Mouse (Mus musculus) layer of hippocampus, postnatal 10 days (tissue): ENCODE results near the gene Epha6. TPM values are rescaled to one million over a fixed set of nuclear protein-coding genes. Genes with fewer than 3 reads are reported as not detected.

ENCODE experiments used
- DNase-seq, 2 experiments: peaks; one replicate each; pipeline ENCODE4 v3.0.0; 2021; ENCODE audit warnings: low spot score in 2 of 2
- microRNA-seq, 2 experiments: library from miRNA; unstranded; fragments of <30 nt; microRNA quantifications; one replicate each; pipeline ENCODE4 v1.2.0; 2021
- total RNA-seq, 2 experiments: library from RNA; stranded (reverse); gene quantifications; 2 replicates each; pipeline ENCODE4 v1.2.3; 2021

Gene Epha6
- total RNA-seq, 2 experiments from 2014 or later: 178 to 188 TPM

DNA sequence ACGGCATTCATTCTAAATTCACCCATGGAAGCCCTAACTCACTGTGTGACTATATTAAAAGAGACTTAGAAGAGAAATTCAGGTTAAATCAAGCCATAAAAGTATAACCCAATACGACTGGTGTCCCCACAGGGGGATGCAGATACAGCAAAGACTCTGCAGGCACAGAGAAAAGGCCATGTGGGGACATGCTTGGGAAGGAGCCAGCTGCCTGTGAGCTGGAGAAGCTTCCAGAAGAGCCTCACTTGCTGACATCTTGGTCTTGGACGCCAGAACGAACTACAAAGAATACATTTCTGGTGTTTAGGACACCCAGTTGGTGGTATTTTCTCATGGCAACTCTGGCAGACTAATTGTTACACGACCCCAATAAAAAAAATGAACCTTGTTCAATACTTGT, 920.2 kb downstream of the Epha6 start:
- no peak for DNase-seq

DNA sequence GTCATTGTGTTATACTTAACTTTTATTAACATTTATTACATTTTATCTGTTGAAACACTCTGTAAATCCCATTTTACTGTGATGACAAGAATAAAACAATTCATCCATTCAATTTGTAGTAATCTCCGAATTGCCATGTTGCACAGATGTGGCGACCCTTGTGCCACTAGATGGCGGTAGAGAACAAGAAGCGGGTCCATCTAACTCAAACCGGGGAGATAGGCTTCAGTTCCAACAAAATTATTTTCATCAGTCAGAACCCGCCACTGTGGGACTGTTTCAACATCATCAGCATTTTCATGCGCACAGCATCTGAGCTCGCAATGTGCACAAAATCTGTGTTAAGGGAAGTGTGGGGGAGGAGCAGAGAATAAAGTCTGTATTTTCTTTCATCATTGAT, 921.9 kb downstream of the Epha6 start:
- peak; percentile 75 to 80 for DNase-seq

DNA sequence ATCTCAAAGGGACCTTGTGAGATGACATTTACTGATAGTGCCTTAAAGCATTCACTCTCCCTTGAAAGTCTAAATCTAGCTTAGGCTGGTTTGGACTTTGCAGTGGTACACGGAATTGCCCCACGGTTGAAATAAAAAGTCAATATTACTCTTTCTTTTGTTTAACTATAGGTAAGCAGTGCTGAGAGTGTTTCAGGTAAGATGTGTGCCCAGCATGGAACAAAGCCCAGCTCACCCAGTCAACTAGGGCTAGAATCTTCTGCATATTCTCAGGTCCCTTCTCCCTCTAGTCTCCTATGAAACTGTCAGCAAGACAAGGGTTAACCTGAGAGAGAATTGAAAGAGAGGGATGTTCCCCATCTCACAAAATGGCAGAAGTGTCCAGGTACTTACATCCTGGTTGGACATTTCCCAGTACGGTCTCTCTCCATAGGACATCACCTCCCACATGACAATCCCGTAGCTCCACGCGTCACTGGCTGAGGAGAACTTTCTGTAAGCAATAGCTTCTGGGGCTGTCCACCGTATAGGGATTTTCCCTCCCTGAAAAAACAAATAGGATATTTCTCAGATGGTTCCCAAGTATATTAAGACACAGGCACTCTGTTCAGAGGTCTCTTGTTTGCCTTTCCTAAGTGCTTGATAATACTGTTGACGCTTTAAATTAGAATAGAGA, 923.0 kb downstream of the Epha6 start:
- no peak for DNase-seq

DNA sequence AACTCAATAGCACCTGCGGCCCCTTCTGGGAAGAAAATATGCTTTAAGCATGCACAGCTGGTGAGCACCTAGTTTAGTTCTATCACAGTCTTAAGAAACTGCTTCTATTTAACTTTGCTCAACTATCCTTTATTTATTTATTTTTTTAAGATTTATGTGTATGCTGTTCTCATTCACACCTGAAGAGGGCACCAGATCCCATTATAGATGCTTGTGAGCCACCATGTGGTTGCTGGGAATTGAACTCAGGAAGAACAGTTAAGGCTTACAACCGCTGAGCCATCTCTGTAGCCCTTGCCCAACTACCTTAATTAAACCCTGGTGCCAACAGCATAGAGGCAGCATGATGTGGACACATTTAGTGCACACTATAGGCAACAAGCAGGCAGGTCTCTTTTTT, 938.4 kb downstream of the Epha6 start:
- DNase-seq: no peak

DNA sequence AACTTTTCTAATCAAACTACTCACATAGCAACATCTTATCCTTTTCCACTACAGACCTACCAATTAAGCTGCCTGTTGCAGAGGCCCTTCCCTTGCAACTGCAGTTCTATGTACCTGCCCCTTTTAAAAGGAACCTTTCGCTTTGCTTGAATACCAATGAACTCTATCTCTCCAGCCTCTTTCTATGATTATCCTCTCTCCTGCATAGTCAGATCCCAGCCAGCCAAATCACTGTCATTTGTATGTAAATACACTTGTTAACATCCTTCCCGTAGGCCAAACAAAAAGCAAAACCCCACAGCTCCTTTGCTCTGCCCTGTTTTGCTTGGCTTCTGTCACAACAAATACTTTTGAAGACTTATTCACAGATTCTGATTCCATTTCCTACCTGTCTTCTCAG, 961.6 kb downstream of the Epha6 start:
- no peak for DNase-seq

DNA sequence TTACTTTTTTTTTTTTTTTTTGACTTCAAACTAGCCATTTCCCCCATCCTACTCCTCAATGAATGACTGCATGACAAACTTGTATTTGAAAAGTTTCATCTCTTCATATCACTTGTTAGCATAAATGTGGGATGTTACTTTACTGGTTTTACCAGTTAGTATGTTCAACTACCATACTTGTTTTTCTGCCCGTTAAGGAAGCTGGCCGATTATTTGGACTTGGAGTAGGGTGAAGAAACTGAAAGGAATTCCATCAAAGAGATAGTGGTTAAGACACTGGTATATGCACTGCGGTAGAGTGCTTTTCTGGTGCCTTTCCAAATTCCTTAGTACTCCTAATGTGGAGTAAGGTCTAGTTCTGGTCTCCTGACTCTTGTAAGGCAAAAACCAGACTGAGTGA, 965.3 kb downstream of the Epha6 start:
- no peak for DNase-seq

DNA sequence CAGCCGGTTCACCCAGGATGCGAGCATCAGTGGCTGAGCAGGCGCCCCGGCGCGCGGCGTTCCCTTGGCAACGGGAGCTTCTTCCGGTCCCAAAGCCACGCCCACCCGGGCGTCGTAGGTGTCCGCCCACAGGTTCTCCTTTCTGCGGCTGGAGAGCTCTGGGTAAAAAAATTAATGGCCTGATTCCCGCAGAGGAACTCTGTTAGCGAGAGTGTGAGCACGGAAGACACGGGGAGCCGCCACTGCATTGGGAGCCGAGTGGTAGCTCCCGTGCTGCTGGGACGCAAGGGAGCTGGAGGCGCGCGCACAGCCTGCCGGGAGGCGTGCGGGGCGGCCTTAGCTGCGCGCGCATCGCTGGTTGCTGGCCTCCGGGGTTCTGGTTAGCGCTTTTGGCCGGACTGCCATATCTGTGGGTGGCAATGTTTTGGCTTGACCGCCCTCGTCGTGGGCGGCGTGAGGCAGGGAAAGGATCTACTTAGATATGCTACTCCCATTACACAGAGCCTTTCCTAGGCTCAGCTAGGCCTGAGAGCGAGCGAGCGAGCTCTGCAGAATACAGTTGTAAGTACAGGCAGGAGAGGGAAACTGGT, 966.1 kb downstream of the Epha6 start, which contains the start of gene Arl6:
TSS of gene Arl6 (minus strand) at position 290 of the 590 bp plus-strand sequence.
- DNase-seq: peak; percentile 92 to 95

DNA sequence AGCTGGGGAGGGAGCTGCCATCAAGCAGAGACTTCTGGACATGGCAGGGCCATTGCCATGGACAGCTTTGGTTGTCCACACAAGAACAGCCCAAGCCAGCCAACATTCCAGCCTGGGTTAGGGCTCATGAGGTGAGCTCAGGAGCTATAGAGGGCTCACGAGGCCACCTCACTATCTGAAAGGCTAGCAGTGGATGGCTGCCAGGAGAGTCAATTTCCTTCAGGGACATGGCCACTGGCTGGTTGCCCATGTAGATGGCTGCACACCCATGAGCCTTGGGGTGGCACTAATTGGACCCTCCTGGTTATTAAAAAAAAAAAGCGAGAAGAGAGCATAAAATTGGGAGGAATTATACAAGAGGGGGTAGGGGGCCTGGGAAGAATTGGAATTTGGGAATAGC, 970.7 kb downstream of the Epha6 start:
- no peak for DNase-seq

DNA sequence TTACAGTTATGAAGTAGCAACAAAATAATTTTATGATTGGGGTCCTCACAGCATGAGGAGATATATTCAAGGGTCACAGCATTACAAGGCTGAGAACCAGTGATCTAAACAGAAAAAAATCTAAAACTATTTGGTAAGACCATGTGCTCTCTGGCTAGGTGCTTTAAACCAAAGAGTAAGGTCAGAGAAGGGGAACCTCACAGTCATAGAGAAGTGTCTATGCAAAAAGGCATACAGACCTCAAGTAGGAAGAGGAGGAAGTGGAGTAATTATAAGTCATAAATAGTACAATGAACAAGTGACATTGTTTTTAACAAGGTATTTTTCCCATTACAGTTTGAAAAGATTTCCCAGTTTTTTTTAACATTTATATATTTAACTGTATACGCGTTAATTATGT, 983.8 kb downstream of the Epha6 start:
- DNase-seq: no peak

DNA sequence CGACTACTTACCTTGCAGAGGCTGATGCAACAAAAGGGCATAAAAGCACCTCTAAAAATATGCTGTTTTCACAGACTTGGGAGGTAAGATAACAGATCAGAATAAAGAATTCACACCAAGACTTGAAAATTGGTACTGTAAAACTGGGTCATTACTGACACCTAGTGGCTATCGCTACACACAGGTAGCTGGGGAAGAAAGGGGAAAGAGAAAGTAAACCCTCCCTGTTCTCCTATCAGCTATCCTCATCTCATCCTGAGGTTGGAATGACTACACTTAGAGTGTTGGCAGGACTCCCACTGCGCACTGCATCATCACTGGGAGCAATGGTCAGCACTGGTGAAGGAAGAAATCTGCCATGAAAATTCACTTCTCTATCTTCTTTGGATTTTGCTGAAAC, 988.2 kb downstream of the Epha6 start:
- peak in 1 of 2 experiments; percentile 36 for DNase-seq

DNA sequence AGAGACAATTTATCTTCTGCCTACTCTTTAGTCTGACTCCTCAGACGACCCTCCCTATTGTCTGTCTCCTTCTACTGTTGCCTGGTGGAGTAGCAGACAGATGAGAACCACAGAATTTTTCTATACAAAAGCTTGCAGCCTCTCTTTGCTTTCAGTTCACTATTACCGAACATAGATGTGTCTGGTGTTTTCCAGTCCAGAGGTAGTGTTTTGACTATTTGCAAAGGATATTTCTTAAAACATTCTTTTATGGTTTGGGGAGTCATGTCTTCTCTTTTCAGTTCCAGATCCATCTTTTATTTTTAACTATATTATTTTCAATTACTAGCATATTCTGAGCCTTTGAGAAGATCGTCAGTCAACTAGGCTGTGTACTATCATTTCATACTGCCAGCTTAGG, 989.7 kb downstream of the Epha6 start:
- no peak for DNase-seq

DNA sequence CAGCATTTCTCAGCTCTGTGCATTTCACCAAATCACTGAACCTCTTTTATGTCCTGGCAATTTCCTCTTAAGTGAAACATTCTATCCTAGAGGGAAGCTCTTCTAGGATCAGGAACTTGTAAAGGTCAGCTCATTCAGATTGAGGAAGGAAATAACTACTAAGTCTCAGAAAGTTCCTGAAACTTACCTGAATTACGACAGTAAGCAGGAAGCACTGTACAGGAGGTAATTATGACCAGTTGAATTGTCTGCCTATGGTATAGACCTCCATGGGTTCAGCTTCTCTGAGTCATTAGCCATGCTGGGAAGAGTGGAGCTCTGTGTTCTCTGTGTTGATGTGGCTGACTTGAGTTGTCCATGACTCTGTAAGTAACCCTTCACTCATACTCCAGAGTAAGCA, 994.6 kb downstream of the Epha6 start:
- DNase-seq: no peak

DNA sequence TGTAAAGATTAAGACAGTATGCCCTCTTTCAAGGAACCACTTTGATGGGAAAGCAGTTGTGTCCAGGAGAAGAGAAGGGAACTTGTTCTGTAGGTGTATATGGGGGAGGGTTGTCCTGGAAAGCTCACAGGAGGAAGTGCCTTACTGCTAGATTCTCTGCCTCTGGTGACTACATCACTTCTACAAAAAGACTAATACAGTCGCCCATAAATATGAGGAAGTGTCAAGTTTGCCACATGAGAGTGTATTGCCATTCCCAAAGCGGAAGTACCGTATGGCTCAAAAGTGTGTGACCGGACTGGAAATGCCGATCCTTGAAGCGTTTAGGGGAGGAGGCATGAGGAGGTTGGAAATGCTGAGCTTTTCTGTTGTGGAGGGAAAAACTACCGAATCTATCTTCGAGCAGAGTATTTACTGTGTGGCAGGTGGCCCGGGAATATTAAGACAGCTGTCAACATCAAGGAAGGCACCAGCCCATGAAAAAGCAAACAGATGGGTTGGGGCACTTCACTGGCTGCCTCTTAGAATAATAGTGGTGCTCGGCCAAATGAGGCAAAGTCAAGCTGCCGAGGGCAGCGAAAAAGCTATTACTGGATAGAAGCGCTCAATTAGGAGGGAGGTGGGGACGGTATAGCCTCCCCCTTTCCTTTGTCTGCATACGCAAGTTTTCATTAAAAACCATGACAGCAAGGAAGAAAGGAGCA, 1001.1 kb downstream of the Epha6 start:
- DNase-seq: peak; percentile 34 to 40

Small RNA genes lying within 50 kb of the gene (microRNA-seq; reads per million reads assigned to microRNA genes)
- 0 reads per million in 2 experiments for gene Gm24755
